Mouse (Mus musculus) frontal cortex, adult 2 months (tissue): ENCODE measurements around the gene Ndufb2. TPM values are rescaled to one million over a fixed set of nuclear protein-coding genes. Genes with fewer than 3 reads are reported as not detected.
A peak's percentile ranks its signal among the peaks of the same experiment; 100 is the strongest.

Source experiments
- DNase-seq, 2 experiments: peaks; one replicate each; pipeline ENCODE4 v3.0.0; 2022; ENCODE audit warnings: low spot score in 1 of 2; ENCODE audit errors: extremely low spot score in 1 of 2
- polyA plus RNA-seq: library from polyadenylated mRNA; depleted of rRNA; stranded (reverse); fragments of >200 nt; gene quantifications from 2 replicates; pipeline ENCODE4 v1.2.3, GENCODE M21; 2012; rRNA removed

The Ndufb2 gene
- 232 and 247 TPM in 2 replicates for polyA plus RNA-seq

- peak; percentile 91 to 95 for DNase-seq
Observed at GRCm38 (mm10) chr6:39592401-39593214, at the start of gene Ndufb2. TSS of gene Ndufb2 (plus strand) at chr6:39592574.

GRCm38 (mm10) chr6:39542631-39543597 lies 49.5 kb upstream of the Ndufb2 start:
- peak in 1 of 2 experiments; percentile 65 for DNase-seq

GRCm38 (mm10) chr6:39543769-39544420 lies 48.5 kb upstream of the Ndufb2 start:
- DNase-seq, result no peak

GRCm38 (mm10) chr6:39545474-39545873 lies 46.9 kb upstream of the Ndufb2 start:
- no peak for DNase-seq

GRCm38 (mm10) chr6:39548030-39548429 lies 44.3 kb upstream of the Ndufb2 start:
- no peak for DNase-seq

GRCm38 (mm10) chr6:39551981-39552636 lies 40.3 kb upstream of the Ndufb2 start:
- DNase-seq, result no peak

- DNase-seq, result no peak
Observed at GRCm38 (mm10) chr6:39554888-39555647, 37.3 kb upstream of the Ndufb2 start.

GRCm38 (mm10) chr6:39555648-39555945 lies 36.8 kb upstream of the Ndufb2 start:
- DNase-seq, result no peak

GRCm38 (mm10) chr6:39556900-39557659 lies 35.3 kb upstream of the Ndufb2 start:
- DNase-seq, result peak in 1 of 2 experiments; percentile 31

- peak; percentile 61 to 86 for DNase-seq
Observed at GRCm38 (mm10) chr6:39557723-39558261, 34.6 kb upstream of the Ndufb2 start, which contains the start of gene Dennd2a. TSS of gene Dennd2a (minus strand) at chr6:39557867.

- no peak for DNase-seq
Observed at GRCm38 (mm10) chr6:39559276-39559939, 33.0 kb upstream of the Ndufb2 start.

GRCm38 (mm10) chr6:39562166-39563015 lies 30.0 kb upstream of the Ndufb2 start:
- DNase-seq, result peak; percentile 87 to 97

GRCm38 (mm10) chr6:39567528-39567927 lies 24.8 kb upstream of the Ndufb2 start:
- DNase-seq, result peak in 1 of 2 experiments; percentile 80

- no peak for DNase-seq
Observed at GRCm38 (mm10) chr6:39570426-39570825, 21.9 kb upstream of the Ndufb2 start.

- DNase-seq, result peak in 1 of 2 experiments; percentile 85
Observed at GRCm38 (mm10) chr6:39573791-39574554, 18.4 kb upstream of the Ndufb2 start, which contains the start of gene Adck2. TSS of gene Adck2 (plus strand) at chr6:39573873.

GRCm38 (mm10) chr6:39574555-39574869 lies 17.9 kb upstream of the Ndufb2 start:
- DNase-seq, result no peak
